In genomic region chr16:30596959-30597681, GRCm38 (mm10) we compare ENCODE assay signal across 8 mouse cellular contexts. TPM values are rescaled to one million over a fixed set of nuclear protein-coding genes. Genes with fewer than 3 reads are reported as not detected.
DNase-seq lines count a peak whose midpoint lies in the region; ATAC-seq and TF ChIP-seq lines count a peak whose summit lies in the region.

No protein-coding gene starts in this region.

- no peak overlapping the region for H3K9ac ChIP-seq in embryonic facial prominence, embryonic 14.5 days (ENCODE audit: low read depth, low read length)
- H3K9ac ChIP-seq in kidney, embryonic 15.5 days, result no peak overlapping the region

- peaks cover 6% of the 10 kb centered on the region; the same call in 1 of the 2 replicates for H3K27me3 ChIP-seq in embryonic facial prominence, embryonic 14.5 days (replicated peaks; ENCODE audit: control insufficient read depth, insufficient read depth, low read length)
- peaks cover 50% of the 10 kb centered on the region for H3K27me3 ChIP-seq in kidney, embryonic 15.5 days
- peaks cover 19% of the 10 kb centered on the region for H3K27me3 ChIP-seq in myocyte (ENCODE audit: control insufficient read depth, insufficient read depth, insufficient read length)

- no peaks in the 10 kb centered on the region for H3K9me3 ChIP-seq in embryonic facial prominence, embryonic 14.5 days (ENCODE audit: control insufficient read depth, low read length)
- no peaks in the 10 kb centered on the region for H3K9me3 ChIP-seq in kidney, embryonic 15.5 days (replicated peaks)

- H3K36me3 ChIP-seq in embryonic facial prominence, embryonic 14.5 days (ENCODE audit: control insufficient read depth, insufficient read depth, low read length), result no peaks in the 10 kb centered on the region
- H3K36me3 ChIP-seq in kidney, embryonic 15.5 days, result no peaks in the 10 kb centered on the region
- H3K36me3 ChIP-seq in myocyte (ENCODE audit: control insufficient read depth, insufficient read depth), result no peaks in the 10 kb centered on the region

- no peaks in the 10 kb centered on the region for H3K79me2 ChIP-seq in myocyte (ENCODE audit: control insufficient read depth, insufficient read depth)

- TF ChIP-seq POLR2A in myocyte (IDR thresholded peaks at IDR 0.05; ENCODE audit: insufficient read length, low read depth), result no peak

- DNase-seq in 416B (ENCODE audit: low read depth) (peak; percentile 91), liver (peak; percentile 76)
- peak; percentile 71 to 80 for DNase-seq in adrenal gland, postnatal 4 days (ENCODE audit: low spot score in 2 of 2)
- DNase-seq in embryonic facial prominence, embryonic 14.5 days (ENCODE audit: low spot score), result peak; percentile 87
- peak; percentile 75 to 89 for DNase-seq in heart, adult 9 months (ENCODE audit: low spot score in 2 of 2)
- DNase-seq in spleen, postnatal 4 days (ENCODE audit: low spot score in 2 of 2), result peak; percentile 79 to 91

- H3K4me2 ChIP-seq in embryonic facial prominence, embryonic 14.5 days (ENCODE audit: low read depth, low read length), result peak overlapping the region; percentile 49
- peak overlapping the region; percentile 43 for H3K4me2 ChIP-seq in kidney, embryonic 15.5 days
- peak overlapping the region; percentile 93 for H3K4me2 ChIP-seq in myocyte (ENCODE audit: low read depth)

- ATAC-seq in embryonic facial prominence, embryonic 14.5 days (ENCODE audit: low read depth), result peak; percentile 34; the same call in 1 of the 2 replicates
- 0 out of 2 replicates have a peak, but pooled peaks have one; percentile 38 for ATAC-seq in kidney, embryonic 15.5 days (replicated peaks; ENCODE audit: low FRiP score)

- no peak overlapping the region for H3K27ac ChIP-seq in embryonic facial prominence, embryonic 14.5 days (replicated peaks; ENCODE audit: low read depth, low read length)
- no peak overlapping the region for H3K27ac ChIP-seq in kidney, embryonic 15.5 days

- WGBS in embryonic facial prominence, embryonic 14.5 days, result 12% methylated on average over 16 of the region's 16 CpGs
- 11% methylated on average over 16 of the region's 16 CpGs for WGBS in kidney, embryonic 15.5 days

- peaks cover 20% of the 10 kb centered on the region for H3K4me1 ChIP-seq in embryonic facial prominence, embryonic 14.5 days (ENCODE audit: control insufficient read depth, insufficient read depth, low read length)
- H3K4me1 ChIP-seq in kidney, embryonic 15.5 days, result peaks cover 34% of the 10 kb centered on the region

- H3K4me3 ChIP-seq in embryonic facial prominence, embryonic 14.5 days (ENCODE audit: low read depth, low read length), result no peak overlapping the region
- 0 out of 2 replicates have a peak overlapping the region, but pooled peaks have one; percentile 10 for H3K4me3 ChIP-seq in kidney, embryonic 15.5 days (replicated peaks)
- H3K4me3 ChIP-seq in myocyte, result peak overlapping the region; percentile 12

- H3ac ChIP-seq in myocyte (ENCODE audit: control insufficient read depth, insufficient read length), result no peak overlapping the region

TF ChIP-seq in myocyte, 11 proteins besides CTCF, POLR2A, EP300 and RAD21:
- no peak for TF ChIP-seq USF1 (IDR thresholded peaks at IDR 0.05; ENCODE audit: low read depth)
- no peak for TF ChIP-seq MYOD1 (IDR thresholded peaks at IDR 0.05; ENCODE audit: control insufficient read depth in 1 of 3, insufficient read length in 2 of 3, low read depth in 2 of 3)
- TF ChIP-seq POLR2AphosphoS2 (IDR thresholded peaks at IDR 0.05; ENCODE audit: insufficient read length, low read depth), result no peak
- TF ChIP-seq REST (IDR thresholded peaks at IDR 0.05; ENCODE audit: insufficient read depth, insufficient read length), result no peak
- no peak for TF ChIP-seq TCF12 (IDR thresholded peaks at IDR 0.05; ENCODE audit: insufficient read depth, poor library complexity, severe bottlenecking)
- no peak for TF ChIP-seq MYOG (IDR thresholded peaks at IDR 0.05; ENCODE audit: control insufficient read depth in 1 of 3, insufficient read depth in 1 of 3, insufficient read length in 2 of 3, low read depth in 2 of 3)

RNA-seq across cellular contexts. Expression of gene Fam43a, which starts 2.4 kb away (rescaled TPM):
- 10 to 100 TPM; 45.6 to 51.8 TPM for total RNA-seq in adrenal gland, postnatal 4 days (2021)
- polyA plus RNA-seq in embryonic facial prominence, embryonic 14.5 days (2014; fragmentation: Nextera tagmentation; extraction: Ambion mirVana), result 12.1 and 15.2 TPM in 2 replicates
- 22.5 and 25.1 TPM in 2 replicates for polyA plus RNA-seq in kidney, embryonic 15.5 days (2015; fragmentation: Nextera tagmentation; extraction: Ambion mirVana)
- 0.77 TPM for polyA plus RNA-seq in myocyte (2012; fragmentation: generic; extraction: Trizol)

RNA-seq across cellular contexts. Expression of gene Lsg1, which starts 9.7 kb away (rescaled TPM):
- 10 to 100 TPM; 51.5 to 52.0 TPM for total RNA-seq in adrenal gland, postnatal 4 days (2021)
- polyA plus RNA-seq in embryonic facial prominence, embryonic 14.5 days (2014; fragmentation: Nextera tagmentation; extraction: Ambion mirVana), result 52.2 and 59.3 TPM in 2 replicates
- 69.4 and 73.0 TPM in 2 replicates for polyA plus RNA-seq in kidney, embryonic 15.5 days (2015; fragmentation: Nextera tagmentation; extraction: Ambion mirVana)
- polyA plus RNA-seq in myocyte (2012; fragmentation: generic; extraction: Trizol), result 26.2 TPM

RNA-seq across cellular contexts. Expression of gene Tmem44, which starts 46.5 kb away (rescaled TPM):
- 10 to 100 TPM; 11.0 to 11.7 TPM for total RNA-seq in adrenal gland, postnatal 4 days (2021)
- polyA plus RNA-seq in embryonic facial prominence, embryonic 14.5 days (2014; fragmentation: Nextera tagmentation; extraction: Ambion mirVana), result 13.8 and 20.7 TPM in 2 replicates
- 15.0 and 18.6 TPM in 2 replicates for polyA plus RNA-seq in kidney, embryonic 15.5 days (2015; fragmentation: Nextera tagmentation; extraction: Ambion mirVana)
- polyA plus RNA-seq in myocyte (2012; fragmentation: generic; extraction: Trizol), result 1.1 TPM

Comparison
In these comparisons a context has a peak if more than half of its experiments do, and no peak if none do; other contexts are left out.
1. H3K4me2 ChIP-seq: peak in every context shown above with its lines; median percentile 93 in myocyte; 49 in embryonic facial prominence, embryonic 14.5 days; 43 in kidney, embryonic 15.5 days.